Mouse (Mus musculus) limb, embryonic 12.5 days (tissue): ENCODE results near the gene Rtl10. TPM values are rescaled to one million over a fixed set of nuclear protein-coding genes. Genes with fewer than 3 reads are reported as not detected.

ENCODE experiments used
- ATAC-seq: fragments of 200-750 bp; cut with Nextera tagmentation; 2 replicates; pipeline ENCODE4 v1.8.0; 2017; ENCODE audit warnings: low read depth, moderate TSS enrichment; ENCODE audit not compliant: insufficient number of reproducible peaks, insufficient read depth, low FRiP score, low TSS enrichment
- H3K27ac ChIP-seq: fragments of 300-500 bp; sonication (generic); 2 replicates; pipeline ENCODE4 v1.5.1; 2016; ENCODE audit warnings: mild to moderate bottlenecking, moderate library complexity
- H3K27me3 ChIP-seq: fragments of 300-500 bp; sonication (generic); 2 replicates; pipeline ENCODE4 v1.6.1; 2016; ENCODE audit warnings: mild to moderate bottlenecking, moderate library complexity
- H3K36me3 ChIP-seq: fragments of 300-500 bp; sonication (generic); 2 replicates; pipeline ENCODE4 v1.6.1; 2016; ENCODE audit warnings: mild to moderate bottlenecking, moderate library complexity
- H3K4me1 ChIP-seq: fragments of 300-500 bp; sonication (generic); replicated peaks from 2 replicates; pipeline ENCODE4 v1.6.1; 2016
- H3K4me2 ChIP-seq: fragments of 300-500 bp; sonication (generic); 2 replicates; pipeline ENCODE4 v1.6.1; 2016; ENCODE audit warnings: mild to moderate bottlenecking, moderate library complexity
- H3K4me3 ChIP-seq: fragments of 300-500 bp; sonication (generic); replicated peaks from 2 replicates; pipeline ENCODE4 v1.5.1; 2016; ENCODE audit warnings: mild to moderate bottlenecking
- H3K9ac ChIP-seq: fragments of 300-500 bp; sonication (generic); replicated peaks from 2 replicates; pipeline ENCODE4 v1.6.1; 2016; ENCODE audit warnings: mild to moderate bottlenecking, moderate library complexity
- H3K9me3 ChIP-seq: fragments of 300-500 bp; sonication (generic); 2 replicates; pipeline ENCODE4 v1.6.1; 2016; ENCODE audit warnings: mild to moderate bottlenecking, moderate library complexity
- WGBS: fragments of 180-500 bp; shearing (Covaris S2); methylation state at CpG from one replicate; pipeline ENCODE4 v1.1.7; 2016; 5-methylcytosine and 5-hydroxymethylcytosine counted together
- polyA plus RNA-seq: library from polyadenylated mRNA; unstranded; fragments of >200 nt; fragmentation: Nextera tagmentation; extraction: Ambion mirVana; gene quantifications from 2 replicates; pipeline ENCODE4 v1.2.1, GENCODE M21; 2016

Gene Rtl10
- polyA plus RNA-seq, 1 experiment from 2014 or later, result 4.2 TPM

DNA sequence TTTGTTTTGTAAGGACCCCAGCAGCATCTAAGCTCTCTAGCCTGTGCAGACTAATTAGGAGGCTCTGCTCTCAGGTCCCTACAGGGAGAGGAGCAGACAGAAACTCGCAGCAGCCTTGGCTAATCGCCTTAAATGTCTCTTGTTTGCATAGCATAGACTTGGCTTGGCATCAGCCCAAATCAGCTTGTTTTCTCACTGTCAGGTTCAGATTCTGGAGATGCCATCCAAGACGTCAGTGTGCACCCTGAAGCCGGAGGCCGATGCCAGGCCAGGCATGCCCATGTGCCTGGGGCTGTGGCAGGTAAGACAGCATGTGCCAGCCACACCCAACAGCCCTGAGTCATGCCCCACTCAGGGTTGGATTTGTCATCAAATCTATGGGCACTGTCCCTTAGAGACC lies 49.2 kb downstream of the Rtl10 start:
- no peak overlapping the region for H3K9ac ChIP-seq
- 0 out of 2 replicates have a peak, but pooled peaks cover 7% of the 10 kb centered on the region for H3K27me3 ChIP-seq
- no peak overlapping the region for H3K4me3 ChIP-seq
- WGBS, result 91% methylated on average over 5 of the region's 5 CpGs
- H3K9me3 ChIP-seq, result no peaks in the 10 kb centered on the region
- no peak overlapping the region for H3K4me2 ChIP-seq
- H3K27ac ChIP-seq, result no peak overlapping the region
- ATAC-seq, result no peak
- peaks cover 23% of the 10 kb centered on the region for H3K4me1 ChIP-seq
- no peaks in the 10 kb centered on the region for H3K36me3 ChIP-seq

Other genes starting within 250 kb of the Rtl10 start
- gene Gm49776, start 240.6 kb upstream of the Rtl10 start, polyA plus RNA-seq, result 3.3 and 7.5 TPM in 2 replicates
- 41.7 and 42.9 TPM in 2 replicates for gene Dgcr8, start 209.7 kb upstream of the Rtl10 start, polyA plus RNA-seq
- 21.7 and 21.8 TPM in 2 replicates for gene Tango2, start 150.8 kb upstream of the Rtl10 start, polyA plus RNA-seq
- gene Arvcf, start 150.7 kb upstream of the Rtl10 start, polyA plus RNA-seq, result 46.3 and 50.6 TPM in 2 replicates
- 23.1 and 26.1 TPM in 2 replicates for gene Txnrd2, start 72.5 kb upstream of the Rtl10 start, polyA plus RNA-seq
- 66.5 and 71.0 TPM in 2 replicates for gene Comt, start 72.0 kb upstream of the Rtl10 start, polyA plus RNA-seq
- gene Gnb1l, start 188 bp upstream of the Rtl10 start, polyA plus RNA-seq, result 18.4 and 19.4 TPM in 2 replicates
- 9.4 and 11.2 TPM in 2 replicates for gene Tbx1, start 91.8 kb downstream of the Rtl10 start, polyA plus RNA-seq
- 3.9 and 4.3 TPM in 2 replicates for gene Gp1bb, start 123.5 kb downstream of the Rtl10 start, polyA plus RNA-seq
- 5.2 and 6.8 TPM in 2 replicates for gene Gm49601, start 127.5 kb downstream of the Rtl10 start, polyA plus RNA-seq
- 31.7 and 34.2 TPM in 2 replicates for gene Sept5, start 131.1 kb downstream of the Rtl10 start, polyA plus RNA-seq